Mouse (Mus musculus) limb, embryonic 15.5 days (tissue): ENCODE results near the gene Pip5k1c. TPM values are rescaled to one million over a fixed set of nuclear protein-coding genes. Genes with fewer than 3 reads are reported as not detected.

ENCODE experiments used
- ATAC-seq: fragments of 200-750 bp; cut with Nextera tagmentation; 2 replicates; pipeline ENCODE4 v1.8.0; 2017; ENCODE audit warnings: low read depth, moderate TSS enrichment; ENCODE audit not compliant: insufficient number of reproducible peaks, low FRiP score, low TSS enrichment
- H3K27ac ChIP-seq: fragments of 300-500 bp; sonication (generic); 2 replicates; pipeline ENCODE4 v1.5.1; 2015; ENCODE audit warnings: moderate library complexity, mild to moderate bottlenecking, inconsistent platforms
- H3K27me3 ChIP-seq: fragments of 300-500 bp; sonication (generic); 2 replicates; pipeline ENCODE4 v1.6.1; 2015; ENCODE audit warnings: inconsistent platforms
- H3K36me3 ChIP-seq: fragments of 300-500 bp; sonication (generic); 2 replicates; pipeline ENCODE4 v1.6.1; 2015; ENCODE audit warnings: inconsistent platforms
- H3K4me1 ChIP-seq: fragments of 300-500 bp; sonication (generic); 2 replicates; pipeline ENCODE4 v1.6.1; 2015; ENCODE audit warnings: inconsistent platforms
- H3K4me2 ChIP-seq: fragments of 300-500 bp; sonication (generic); 2 replicates; pipeline ENCODE4 v1.6.1; 2015; ENCODE audit warnings: mild to moderate bottlenecking, inconsistent platforms
- H3K4me3 ChIP-seq: fragments of 300-500 bp; sonication (generic); 2 replicates; pipeline ENCODE4 v1.5.1; 2015; ENCODE audit warnings: mild to moderate bottlenecking, inconsistent platforms
- H3K9ac ChIP-seq: fragments of 300-500 bp; sonication (generic); 2 replicates; pipeline ENCODE4 v1.6.1; 2015; ENCODE audit warnings: inconsistent platforms
- H3K9me3 ChIP-seq: fragments of 300-500 bp; sonication (generic); 2 replicates; pipeline ENCODE4 v1.6.1; 2016; ENCODE audit warnings: inconsistent platforms
- WGBS: fragments of 180-500 bp; shearing (Covaris S2); methylation state at CpG from one replicate; pipeline ENCODE4 v1.1.7; 2015; 5-methylcytosine and 5-hydroxymethylcytosine counted together
- polyA plus RNA-seq: library from polyadenylated mRNA; unstranded; fragments of >200 nt; fragmentation: Nextera tagmentation; extraction: Ambion mirVana; gene quantifications from 2 replicates; pipeline ENCODE4 v1.2.1, GENCODE M21; 2015

Pip5k1c gene
- polyA plus RNA-seq, 1 experiment from 2014 or later: 48.1 TPM

DNA sequence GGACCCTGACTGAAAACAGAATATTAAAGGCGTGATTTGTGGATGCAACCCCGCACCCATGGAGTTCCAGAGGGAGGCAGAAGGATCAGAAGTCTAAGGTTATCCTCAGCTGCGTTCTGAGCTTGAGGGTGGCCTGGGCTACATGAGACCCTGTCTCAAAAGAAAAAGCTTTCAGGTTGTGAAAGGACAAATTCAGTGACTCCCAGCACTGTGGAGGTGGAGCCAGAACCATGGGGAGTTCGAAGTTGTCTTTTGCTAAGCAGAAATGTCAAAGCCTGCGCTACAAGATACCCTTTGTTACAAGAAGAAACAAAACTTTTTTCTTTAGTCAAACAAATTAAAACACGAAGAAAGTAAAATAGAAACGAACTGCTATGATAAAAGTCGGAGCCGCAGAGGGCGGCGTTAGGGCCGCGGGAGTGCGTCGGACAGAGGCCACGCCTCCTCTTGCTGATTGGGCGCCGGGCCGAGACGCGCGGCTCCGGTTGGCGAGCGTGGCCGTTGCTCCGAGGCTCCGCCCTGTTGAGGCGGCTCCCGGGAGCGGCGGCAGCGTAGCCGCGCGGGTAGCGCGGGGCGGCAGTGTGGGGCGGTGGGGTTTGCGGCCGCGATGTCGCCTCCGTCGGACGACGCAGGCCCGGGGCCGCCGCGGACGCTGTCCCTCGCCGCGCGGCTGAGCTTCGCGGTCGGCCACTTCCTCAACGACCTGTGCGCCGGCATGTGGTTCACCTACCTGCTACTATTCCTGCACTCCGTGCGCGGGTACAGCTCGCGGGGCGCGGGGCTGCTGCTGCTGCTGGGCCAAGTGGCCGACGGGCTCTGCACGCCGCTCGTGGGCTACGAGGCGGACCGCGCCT lies 64.5 kb downstream of the Pip5k1c start, which contains the start of gene Mfsd12:
TSS of gene Mfsd12 (plus strand) at position 501 of the 854 bp plus-strand sequence.
- Histone ChIP-seq H3K27ac (peak within 1 kb of the TSS; percentile 38; the same call in 1 of the 2 replicates), H3K4me2 (peak within 1 kb of the TSS; percentile 97), H3K4me3 (peak within 1 kb of the TSS; percentile 76), H3K4me1 (peaks cover 31% of the 10 kb centered on the region), H3K36me3 (0 out of 2 replicates have a peak, but pooled peaks cover 7% of the 10 kb centered on the region), H3K9me3 (no peaks in the 10 kb centered on the region), H3K27me3 (0 out of 2 replicates have a peak, but pooled peaks cover 3% of the 10 kb centered on the region), H3K9ac (peak within 1 kb of the TSS; percentile 84)
- peak; percentile 78 for ATAC-seq
- 2% methylated on average over 78 of the region's 79 CpGs for WGBS

DNA sequence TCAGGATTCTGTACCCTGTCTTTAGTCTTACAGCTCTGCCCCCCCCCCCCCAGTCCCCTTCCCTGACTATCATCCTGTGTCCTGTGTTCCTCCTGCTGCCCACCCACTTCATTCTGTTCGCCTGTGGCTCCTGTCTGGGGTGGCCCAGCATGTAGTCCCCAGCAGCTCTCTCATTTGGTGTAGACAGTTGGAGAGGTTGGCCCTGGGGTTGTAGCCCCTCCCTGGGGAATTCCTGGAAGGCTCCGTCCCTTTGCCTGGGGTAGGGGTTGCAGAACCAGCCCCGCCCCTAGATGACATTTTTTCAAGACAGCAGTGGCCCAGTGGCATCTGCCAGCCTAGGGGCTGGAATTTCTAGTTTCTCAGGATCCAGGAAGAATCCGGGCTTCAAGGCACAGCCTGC lies 65.4 kb downstream of the Pip5k1c start:
- ATAC-seq: no peak
- H3K4me2 ChIP-seq: peak overlapping the region; percentile 97

DNA sequence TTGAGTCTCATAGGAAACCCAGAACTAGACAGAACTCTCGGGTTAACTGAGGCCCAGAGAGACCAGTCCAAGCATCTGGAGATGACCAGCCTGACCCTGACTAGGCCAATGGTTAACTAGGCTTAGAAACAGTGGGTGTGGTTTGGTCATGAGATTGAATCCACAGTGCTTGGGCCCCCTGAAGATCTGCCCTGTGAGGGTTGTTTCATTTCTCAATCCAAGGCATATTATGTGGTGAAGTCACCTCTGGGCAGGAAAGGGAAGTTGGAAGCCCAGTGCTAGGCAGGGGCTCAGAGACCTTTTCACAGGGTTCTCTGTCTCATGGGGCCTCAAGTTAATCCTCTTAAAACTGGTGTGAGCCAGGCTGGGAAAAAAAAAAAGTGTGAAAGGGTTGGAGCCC lies 66.1 kb downstream of the Pip5k1c start:
- no peak for ATAC-seq
- Histone ChIP-seq H3K27ac (peak overlapping the region; percentile 7; the same call in 1 of the 2 replicates), H3K4me2 (peak overlapping the region; percentile 97; the same call in 1 of the 2 replicates), H3K4me3 (no peak overlapping the region), H3K36me3 (peaks cover 10% of the 10 kb centered on the region; the same call in 1 of the 2 replicates), H3K9me3 (no peaks in the 10 kb centered on the region), H3K27me3 (peaks cover 17% of the 10 kb centered on the region), H3K4me1 (peaks cover 44% of the 10 kb centered on the region), H3K9ac (no peak overlapping the region)
- WGBS: 46% methylated on average over 1 of the region's 1 CpGs

More for the DNA sequence above, 65.4 kb downstream of the Pip5k1c start:
- Histone ChIP-seq H3K27me3 (peaks cover 11% of the 10 kb centered on the region), H3K4me1 (peaks cover 38% of the 10 kb centered on the region), H3K9me3 (no peaks in the 10 kb centered on the region), H3K9ac (peak overlapping the region; percentile 84; the same call in 1 of the 2 replicates), H3K4me3 (peak overlapping the region; percentile 76), H3K27ac (0 out of 2 replicates have a peak overlapping the region, but pooled peaks have one; percentile 7), H3K36me3 (peaks cover 10% of the 10 kb centered on the region; the same call in 1 of the 2 replicates)
- 30% methylated on average over 4 of the region's 4 CpGs for WGBS

DNA sequence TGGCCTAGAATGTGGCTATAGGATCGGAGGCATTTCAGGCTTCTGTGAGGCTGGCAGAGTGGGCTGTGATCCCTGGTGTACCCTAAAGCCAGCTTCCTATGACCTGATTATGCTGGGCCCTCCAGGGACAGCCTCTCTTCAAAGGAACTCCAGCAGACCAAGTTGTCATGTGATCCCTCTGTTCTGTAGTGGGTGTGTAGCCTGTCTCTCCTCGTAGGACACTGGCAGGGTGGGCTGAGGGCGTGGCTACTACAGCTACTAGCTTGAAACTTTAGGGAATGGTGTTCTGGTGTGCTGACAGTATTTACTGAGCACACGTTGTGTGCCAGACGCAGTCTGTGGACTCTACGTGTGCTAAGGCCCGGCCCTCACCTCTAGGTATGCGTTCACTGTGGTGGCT lies 68.0 kb downstream of the Pip5k1c start:
- 54% methylated on average over 8 of the region's 8 CpGs for WGBS
- no peak overlapping the region for H3K9ac ChIP-seq

DNA sequence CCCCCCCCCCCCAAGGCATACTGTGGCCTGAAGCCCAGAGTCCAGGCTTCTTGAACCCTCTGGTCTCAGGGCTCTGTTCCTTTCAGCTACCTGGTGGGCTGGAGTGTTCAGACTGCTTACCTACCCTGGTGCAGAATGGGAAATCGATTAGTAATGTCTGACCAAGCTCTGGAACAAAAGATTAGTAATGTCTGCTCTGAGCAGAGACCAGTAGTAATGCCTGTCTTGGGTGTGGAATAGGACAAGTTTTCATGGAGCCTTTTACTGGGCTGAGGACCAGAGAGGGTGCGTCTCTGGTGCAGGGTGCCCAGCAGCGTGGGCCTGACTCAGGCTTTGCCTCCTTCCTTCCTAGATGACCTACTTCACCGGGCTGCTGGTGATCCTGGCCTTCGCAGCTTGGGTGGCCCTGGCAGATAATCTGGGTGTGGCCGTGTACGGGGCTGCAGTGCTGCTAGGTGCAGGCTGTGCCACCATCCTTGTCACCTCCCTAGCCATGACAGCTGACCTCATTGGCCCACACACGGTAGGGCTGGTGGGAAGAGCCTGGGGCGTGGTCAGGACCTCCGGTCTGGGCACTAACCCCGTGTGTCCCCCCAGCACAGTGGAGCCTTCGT lies 69.7 kb downstream of the Pip5k1c start:
- Histone ChIP-seq H3K27me3 (peaks cover 34% of the 10 kb centered on the region), H3K4me3 (no peak overlapping the region)
- ATAC-seq: no peak

More for the DNA sequence above, 68.0 kb downstream of the Pip5k1c start:
- no peaks in the 10 kb centered on the region for H3K9me3 ChIP-seq
- no peak for ATAC-seq
- H3K27me3 ChIP-seq: peaks cover 36% of the 10 kb centered on the region
- peaks cover 63% of the 10 kb centered on the region for H3K4me1 ChIP-seq
- no peak overlapping the region for H3K27ac ChIP-seq
- no peak overlapping the region for H3K4me2 ChIP-seq
- peaks cover 10% of the 10 kb centered on the region; the same call in 1 of the 2 replicates for H3K36me3 ChIP-seq
- H3K4me3 ChIP-seq: no peak overlapping the region

DNA sequence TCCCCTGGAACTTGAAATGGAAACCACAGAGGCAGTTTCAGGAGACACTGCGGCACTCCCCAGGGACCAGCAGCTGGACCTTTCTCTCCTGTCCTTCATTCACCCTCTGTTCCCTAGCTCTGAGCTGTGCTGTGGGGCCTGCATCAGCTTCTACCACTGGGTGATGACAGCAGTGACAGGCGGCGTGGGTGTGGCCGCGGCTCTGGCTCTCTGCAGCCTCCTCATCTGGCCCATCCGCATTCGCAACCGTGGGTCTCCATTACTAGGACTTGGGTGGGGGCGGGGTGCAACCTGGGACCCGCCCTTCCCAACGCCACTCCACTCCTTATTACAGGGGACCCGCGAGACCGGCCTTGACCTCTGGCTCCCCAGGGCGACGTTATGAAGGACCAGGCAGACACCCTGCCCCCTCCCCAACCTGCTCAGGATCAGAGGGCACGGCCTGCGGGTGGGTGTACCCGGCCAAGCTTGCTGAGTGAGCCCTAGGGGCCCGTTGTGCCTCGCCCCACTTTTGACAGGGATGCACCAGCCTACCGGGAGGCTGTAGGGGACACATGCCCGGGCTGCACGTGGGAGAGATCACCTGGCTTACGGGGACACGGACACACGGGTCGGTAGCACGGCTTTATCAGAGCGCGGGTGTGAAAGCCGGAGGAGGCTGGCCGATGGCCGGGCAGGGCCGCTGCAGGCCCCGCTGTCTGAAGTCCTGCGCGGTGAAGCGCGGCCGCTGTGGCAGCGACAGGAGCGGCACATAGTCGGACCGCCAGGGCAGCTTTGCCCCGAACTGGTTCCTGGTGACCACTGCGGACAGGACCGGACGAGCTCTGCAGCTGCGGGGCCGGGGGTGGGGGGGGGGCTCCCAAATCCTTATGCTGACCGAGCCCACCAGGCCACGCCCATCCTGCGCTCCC lies 70.9 kb downstream of the Pip5k1c start:
- Histone ChIP-seq H3K4me1 (peaks cover 44% of the 10 kb centered on the region), H3K27ac (no peak overlapping the region), H3K36me3 (peaks cover 37% of the 10 kb centered on the region), H3K27me3 (peaks cover 34% of the 10 kb centered on the region), H3K9ac (peak overlapping the region; percentile 23; the same call in 1 of the 2 replicates), H3K4me2 (peak overlapping the region; percentile 50), H3K9me3 (no peaks in the 10 kb centered on the region), H3K4me3 (peak overlapping the region; percentile 32)
- no peak for ATAC-seq
- WGBS: 13% methylated on average over 52 of the region's 54 CpGs

More for the DNA sequence above, 69.7 kb downstream of the Pip5k1c start:
- H3K36me3 ChIP-seq: peaks cover 25% of the 10 kb centered on the region
- H3K9ac ChIP-seq: no peak overlapping the region
- no peaks in the 10 kb centered on the region for H3K9me3 ChIP-seq
- H3K4me2 ChIP-seq: no peak overlapping the region
- WGBS: 74% methylated on average over 12 of the region's 12 CpGs
- H3K27ac ChIP-seq: no peak overlapping the region
- H3K4me1 ChIP-seq: peaks cover 55% of the 10 kb centered on the region

DNA sequence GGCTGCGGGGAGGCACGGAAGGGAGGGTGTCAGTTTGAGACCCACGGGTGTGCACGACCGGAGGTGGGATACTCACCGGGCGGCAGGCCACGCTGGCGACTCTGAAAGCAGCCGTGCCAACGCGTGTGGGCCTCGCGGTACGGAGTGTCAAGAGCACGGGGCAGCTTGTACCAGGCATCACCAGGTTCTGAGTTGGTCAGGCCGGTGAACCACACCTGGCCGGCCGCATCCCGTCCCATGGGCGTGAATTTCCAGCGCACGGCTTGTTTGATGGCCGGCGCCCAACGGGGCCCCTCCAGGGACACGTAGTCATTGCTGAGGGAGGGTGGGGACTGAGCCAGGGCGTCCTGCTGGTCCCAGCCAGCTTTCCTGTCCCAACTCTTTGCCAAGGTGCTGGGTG lies 71.9 kb downstream of the Pip5k1c start:
- Histone ChIP-seq H3K4me2 (peak overlapping the region; percentile 50), H3K9ac (peak overlapping the region; percentile 23; the same call in 1 of the 2 replicates), H3K27me3 (peaks cover 34% of the 10 kb centered on the region), H3K27ac (no peak overlapping the region; the same call in 1 of the 2 replicates), H3K4me3 (peak overlapping the region; percentile 32), H3K9me3 (no peaks in the 10 kb centered on the region), H3K4me1 (peaks cover 39% of the 10 kb centered on the region), H3K36me3 (peaks cover 46% of the 10 kb centered on the region)
- ATAC-seq: no peak
- 14% methylated on average over 28 of the region's 28 CpGs for WGBS

DNA sequence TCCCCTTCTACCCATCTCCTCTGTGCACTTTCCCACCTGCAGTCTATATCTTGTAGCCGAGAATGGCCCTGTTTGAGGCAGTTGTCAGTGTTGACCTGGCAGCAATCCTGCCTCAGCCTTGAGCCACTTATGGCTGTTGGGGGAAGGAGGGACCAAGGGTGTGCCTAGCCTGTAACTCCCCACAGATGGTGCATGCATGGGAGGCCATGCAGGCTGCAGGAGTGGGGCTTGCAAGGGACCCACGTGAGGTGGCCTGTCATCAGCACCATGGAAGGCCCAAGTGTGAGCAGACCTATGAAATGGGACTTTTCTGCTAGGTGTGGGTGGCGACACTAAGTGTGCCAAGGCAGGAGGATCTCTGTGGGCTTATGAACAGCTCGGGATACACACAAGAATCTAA lies 72.3 kb downstream of the Pip5k1c start:
- Histone ChIP-seq H3K27ac (no peak overlapping the region), H3K4me1 (peaks cover 39% of the 10 kb centered on the region), H3K36me3 (peaks cover 46% of the 10 kb centered on the region), H3K27me3 (peaks cover 34% of the 10 kb centered on the region), H3K9me3 (no peaks in the 10 kb centered on the region), H3K4me3 (no peak overlapping the region; the same call in 1 of the 2 replicates), H3K4me2 (peak overlapping the region; percentile 50; the same call in 1 of the 2 replicates), H3K9ac (no peak overlapping the region)
- ATAC-seq: no peak
- 40% methylated on average over 4 of the region's 4 CpGs for WGBS

DNA sequence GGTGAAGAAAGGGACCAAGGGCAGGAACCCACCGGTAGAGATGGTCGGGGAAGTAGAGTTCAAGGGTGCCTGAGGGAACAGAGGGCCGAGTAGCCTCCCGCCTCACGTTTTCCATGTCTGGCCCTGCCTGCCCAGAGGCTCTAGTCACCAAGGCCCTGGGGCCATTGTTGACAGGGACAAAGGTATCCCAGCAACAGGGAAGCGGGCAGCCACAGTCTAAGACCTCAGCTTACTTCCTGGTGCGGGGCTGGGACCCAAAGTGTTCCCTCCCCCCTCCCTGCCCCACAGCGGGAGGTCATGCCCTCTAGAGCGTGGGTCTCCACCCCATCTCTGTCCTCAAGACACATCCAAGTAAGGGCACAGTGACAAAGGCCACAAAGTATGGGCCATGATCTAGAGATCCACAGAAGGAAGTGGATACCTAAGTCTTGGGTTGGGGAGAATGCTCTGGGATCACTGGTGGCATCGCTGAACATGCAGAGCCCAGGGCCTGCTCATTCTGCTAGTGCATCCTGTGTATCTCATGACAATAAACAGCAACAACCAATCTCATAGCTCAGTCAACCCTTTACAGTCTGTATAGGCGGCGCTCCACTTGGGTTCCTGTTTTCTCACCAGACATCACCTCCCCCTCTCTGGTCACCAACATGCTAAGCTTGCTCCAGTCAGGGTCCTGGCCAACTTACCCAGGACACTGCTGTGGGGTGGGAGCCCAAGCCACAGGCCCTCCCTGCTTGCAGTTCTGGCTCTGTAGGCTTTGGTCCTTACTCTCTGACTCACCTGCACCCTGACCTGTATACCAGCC lies 73.1 kb downstream of the Pip5k1c start, which contains the start of gene 4930404N11Rik:
TSS of gene 4930404N11Rik (minus strand) at position 145 of the 805 bp plus-strand sequence.
- peaks cover 35% of the 10 kb centered on the region for H3K4me1 ChIP-seq

DNA sequence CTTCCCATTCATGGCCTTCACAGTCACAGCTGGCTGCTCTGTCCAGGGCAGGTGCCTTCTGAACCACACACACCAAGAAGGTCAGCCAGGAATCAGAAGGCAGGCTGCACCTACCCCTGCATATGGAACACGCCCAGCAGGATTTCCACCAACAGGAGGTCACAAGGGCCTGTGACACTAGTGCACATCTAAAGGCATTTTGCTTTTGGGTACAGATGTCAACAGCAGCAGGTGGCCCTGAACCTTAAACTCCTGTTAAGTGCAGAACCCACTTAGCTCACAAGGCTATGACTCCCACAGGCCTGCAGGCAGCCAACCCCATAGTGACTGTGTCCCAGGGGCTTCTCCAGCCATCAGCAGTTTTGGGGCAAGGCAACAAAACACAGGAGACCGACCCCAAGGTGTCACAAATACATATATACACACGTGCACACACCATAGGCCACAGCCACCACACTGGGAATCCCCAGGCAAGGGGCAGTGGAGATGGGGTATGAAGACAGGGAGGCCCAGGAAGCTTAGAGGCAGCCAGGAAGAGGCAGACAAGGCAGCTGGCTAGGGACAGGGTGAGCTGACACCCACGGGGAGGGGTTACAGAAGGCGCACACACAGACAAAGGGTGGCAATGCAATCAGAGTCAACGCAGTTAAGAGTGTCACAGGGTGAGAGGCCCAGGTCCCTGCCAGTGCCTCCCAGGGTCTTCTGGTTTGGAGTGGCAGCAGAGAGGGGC lies 73.9 kb downstream of the Pip5k1c start:
- peaks cover 32% of the 10 kb centered on the region for H3K4me1 ChIP-seq
- H3K27ac ChIP-seq: no peak overlapping the region
- WGBS: 82% methylated on average over 6 of the region's 6 CpGs
- no peaks in the 10 kb centered on the region for H3K9me3 ChIP-seq
- no peak overlapping the region for H3K4me2 ChIP-seq
- H3K4me3 ChIP-seq: no peak overlapping the region
- no peak overlapping the region for H3K9ac ChIP-seq
- H3K36me3 ChIP-seq: peaks cover 59% of the 10 kb centered on the region
- H3K27me3 ChIP-seq: peaks cover 34% of the 10 kb centered on the region
- no peak for ATAC-seq

More for the DNA sequence above, 73.1 kb downstream of the Pip5k1c start, which contains the start of gene 4930404N11Rik:
- WGBS: 33% methylated on average over 12 of the region's 12 CpGs
- peaks cover 52% of the 10 kb centered on the region for H3K36me3 ChIP-seq
- ATAC-seq: no peak
- H3K9ac ChIP-seq: peak within 1 kb of the TSS; percentile 23; the same call in 1 of the 2 replicates
- H3K9me3 ChIP-seq: no peaks in the 10 kb centered on the region
- H3K4me3 ChIP-seq: peak within 1 kb of the TSS; percentile 32
- H3K27me3 ChIP-seq: peaks cover 34% of the 10 kb centered on the region
- no peak within 1 kb of the TSS for H3K27ac ChIP-seq
- peak within 1 kb of the TSS; percentile 50 for H3K4me2 ChIP-seq
